Mouse (Mus musculus): ENCODE results near the gene Tctex1d1. TPM values are rescaled to one million over a fixed set of nuclear protein-coding genes. Genes with fewer than 3 reads are reported as not detected.

Gene Tctex1d1
- polyA plus RNA-seq, 1 experiment, result not detected

GRCm38 (mm10) chr4:103004681-103005080 is 26.3 kb downstream of the Tctex1d1 start:
- H3K4me1 ChIP-seq (ENCODE audit: control insufficient read depth, insufficient read depth, insufficient read length, low read length), result no peaks in the 10 kb centered on the region
- H3K4me3 ChIP-seq (ENCODE audit: low read depth, low read length), result no peak overlapping the region
- no peak overlapping the region for H3K27ac ChIP-seq (ENCODE audit: insufficient read depth, low read depth, low read length)
- WGBS, result 84% methylated on average over 4 of the region's 4 CpGs
- no peaks in the 10 kb centered on the region for H3K27me3 ChIP-seq (ENCODE audit: control insufficient read depth, insufficient read depth, low read length)
- no peaks in the 10 kb centered on the region for H3K36me3 ChIP-seq (ENCODE audit: control insufficient read depth, insufficient read depth, low read length)
- TF ChIP-seq POLR2A (IDR thresholded peaks at IDR 0.05; ENCODE audit: low read depth, low read length) (no peak), CTCF (IDR thresholded peaks at IDR 0.05; ENCODE audit: extremely low read depth, insufficient read length, insufficient replicate concordance, low read depth, low read length) (no peak)

- Histone ChIP-seq H3K27ac (ENCODE audit: insufficient read depth, low read depth, low read length) (no peak overlapping the region), H3K4me3 (ENCODE audit: low read depth, low read length) (no peak overlapping the region), H3K36me3 (ENCODE audit: control insufficient read depth, insufficient read depth, low read length) (no peaks in the 10 kb centered on the region), H3K4me1 (ENCODE audit: control insufficient read depth, insufficient read depth, insufficient read length, low read length) (no peaks in the 10 kb centered on the region), H3K27me3 (ENCODE audit: control insufficient read depth, insufficient read depth, low read length) (no peaks in the 10 kb centered on the region)
- TF ChIP-seq POLR2A (IDR thresholded peaks at IDR 0.05; ENCODE audit: low read depth, low read length), result no peak
- WGBS, result 76% methylated on average over 15 of the region's 15 CpGs
These were observed 27.0 kb downstream of the Tctex1d1 start for GRCm38 (mm10) chr4:103005190-103005945.

GRCm38 (mm10) chr4:103006266-103006665 is 27.9 kb downstream of the Tctex1d1 start:
- H3K4me3 ChIP-seq (ENCODE audit: low read depth, low read length), result no peak overlapping the region
- H3K4me1 ChIP-seq (ENCODE audit: control insufficient read depth, insufficient read depth, insufficient read length, low read length), result no peaks in the 10 kb centered on the region
- H3K27me3 ChIP-seq (ENCODE audit: control insufficient read depth, insufficient read depth, low read length), result no peaks in the 10 kb centered on the region
- no peak for TF ChIP-seq POLR2A (IDR thresholded peaks at IDR 0.05; ENCODE audit: low read depth, low read length)
- no peak for TF ChIP-seq CTCF (IDR thresholded peaks at IDR 0.05; ENCODE audit: extremely low read depth, insufficient read length, insufficient replicate concordance, low read depth, low read length)
- no peak overlapping the region for H3K27ac ChIP-seq (ENCODE audit: insufficient read depth, low read depth, low read length)
- no peaks in the 10 kb centered on the region for H3K36me3 ChIP-seq (ENCODE audit: control insufficient read depth, insufficient read depth, low read length)
- 78% methylated on average over 5 of the region's 5 CpGs for WGBS

GRCm38 (mm10) chr4:103006943-103007418 is 28.6 kb downstream of the Tctex1d1 start:
- WGBS, result 5% methylated on average over 4 of the region's 4 CpGs
- H3K27me3 ChIP-seq (ENCODE audit: control insufficient read depth, insufficient read depth, low read length), result no peaks in the 10 kb centered on the region
- no peaks in the 10 kb centered on the region for H3K36me3 ChIP-seq (ENCODE audit: control insufficient read depth, insufficient read depth, low read length)
- TF ChIP-seq POLR2A (IDR thresholded peaks at IDR 0.05; ENCODE audit: low read depth, low read length) (no peak), CTCF (IDR thresholded peaks at IDR 0.05; ENCODE audit: extremely low read depth, insufficient read length, insufficient replicate concordance, low read depth, low read length) (no peak)
- H3K27ac ChIP-seq (ENCODE audit: insufficient read depth, low read depth, low read length), result no peak overlapping the region
- no peak overlapping the region for H3K4me3 ChIP-seq (ENCODE audit: low read depth, low read length)
- H3K4me1 ChIP-seq (ENCODE audit: control insufficient read depth, insufficient read depth, insufficient read length, low read length), result no peaks in the 10 kb centered on the region

- TF ChIP-seq CTCF (IDR thresholded peaks at IDR 0.05; ENCODE audit: extremely low read depth, insufficient read length, insufficient replicate concordance, low read depth, low read length) (no peak), POLR2A (IDR thresholded peaks at IDR 0.05; ENCODE audit: low read depth, low read length) (no peak)
- H3K27ac ChIP-seq (ENCODE audit: insufficient read depth, low read depth, low read length), result no peak overlapping the region
- no peaks in the 10 kb centered on the region for H3K36me3 ChIP-seq (ENCODE audit: control insufficient read depth, insufficient read depth, low read length)
- H3K4me3 ChIP-seq (ENCODE audit: low read depth, low read length), result no peak overlapping the region
- 90% methylated on average over 4 of the region's 4 CpGs for WGBS
- H3K4me1 ChIP-seq (ENCODE audit: control insufficient read depth, insufficient read depth, insufficient read length, low read length), result no peaks in the 10 kb centered on the region
- H3K27me3 ChIP-seq (ENCODE audit: control insufficient read depth, insufficient read depth, low read length), result no peaks in the 10 kb centered on the region
These were observed 32.3 kb downstream of the Tctex1d1 start for GRCm38 (mm10) chr4:103010734-103011133.

- 53% methylated on average over 7 of the region's 7 CpGs for WGBS
- H3K36me3 ChIP-seq (ENCODE audit: control insufficient read depth, insufficient read depth, low read length), result no peaks in the 10 kb centered on the region
- no peak overlapping the region for H3K4me3 ChIP-seq (ENCODE audit: low read depth, low read length)
- no peak overlapping the region for H3K27ac ChIP-seq (ENCODE audit: insufficient read depth, low read depth, low read length)
- H3K4me1 ChIP-seq (ENCODE audit: control insufficient read depth, insufficient read depth, insufficient read length, low read length), result no peaks in the 10 kb centered on the region
- no peaks in the 10 kb centered on the region for H3K27me3 ChIP-seq (ENCODE audit: control insufficient read depth, insufficient read depth, low read length)
- TF ChIP-seq POLR2A (IDR thresholded peaks at IDR 0.05; ENCODE audit: low read depth, low read length) (no peak), CTCF (IDR thresholded peaks at IDR 0.05; ENCODE audit: extremely low read depth, insufficient read length, insufficient replicate concordance, low read depth, low read length) (no peak)
These were observed 33.4 kb downstream of the Tctex1d1 start for GRCm38 (mm10) chr4:103011823-103012222.

- H3K27ac ChIP-seq (ENCODE audit: insufficient read depth, low read depth, low read length), result no peak overlapping the region
- TF ChIP-seq POLR2A (IDR thresholded peaks at IDR 0.05; ENCODE audit: low read depth, low read length) (no peak), CTCF (IDR thresholded peaks at IDR 0.05; ENCODE audit: extremely low read depth, insufficient read length, insufficient replicate concordance, low read depth, low read length) (no peak)
- H3K27me3 ChIP-seq (ENCODE audit: control insufficient read depth, insufficient read depth, low read length), result no peaks in the 10 kb centered on the region
- no peaks in the 10 kb centered on the region for H3K4me1 ChIP-seq (ENCODE audit: control insufficient read depth, insufficient read depth, insufficient read length, low read length)
- H3K4me3 ChIP-seq (ENCODE audit: low read depth, low read length), result no peak overlapping the region
- no peaks in the 10 kb centered on the region for H3K36me3 ChIP-seq (ENCODE audit: control insufficient read depth, insufficient read depth, low read length)
- 22% methylated on average over 4 of the region's 4 CpGs for WGBS
These were observed 35.1 kb downstream of the Tctex1d1 start for GRCm38 (mm10) chr4:103013490-103013889.
